Mouse (Mus musculus): ENCODE data around the gene Gm11361. TPM values are rescaled to one million over a fixed set of nuclear protein-coding genes. Genes with fewer than 3 reads are reported as not detected.

The Gm11361 gene
- polyA plus RNA-seq (2014; fragmentation: Nextera tagmentation; extraction: Ambion mirVana), result 0.92 and 2.8 TPM in 2 replicates

GRCm38 (mm10) chr13:28257228-28257627 is at the start of gene Gm11361:
Gene Gm11361 (plus strand): TSS chr13:28257528.
- ATAC-seq (ENCODE audit: insufficient read depth, low FRiP score, low TSS enrichment), result no peak
- H3K9me3 ChIP-seq (ENCODE audit: control insufficient read depth, low read length), result no peaks in the 10 kb centered on the region

DNA sequence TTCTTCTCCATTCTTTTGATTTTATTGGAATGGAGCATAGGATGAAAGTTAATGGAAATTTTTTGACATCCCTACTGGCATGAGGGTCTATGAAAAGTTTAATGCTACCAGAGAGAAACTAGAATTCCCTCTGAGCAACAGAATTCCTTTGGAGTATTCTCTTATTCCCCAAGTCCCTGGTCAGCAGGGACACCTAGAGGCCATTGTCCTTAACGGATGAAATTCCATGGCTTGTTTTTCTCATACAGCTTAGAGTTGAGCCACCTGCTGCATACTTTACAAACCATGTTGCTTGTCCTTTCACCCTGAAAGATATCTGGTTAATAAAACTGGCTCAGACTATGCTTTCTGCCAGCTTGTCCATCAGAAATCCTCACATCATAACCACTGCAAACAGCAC is 7.1 kb downstream of the Gm11361 start:
- 13% methylated on average over 1 of the region's 1 CpGs for WGBS
- no peak for ATAC-seq (ENCODE audit: insufficient read depth, low FRiP score, low TSS enrichment)

More at GRCm38 (mm10) chr13:28257228-28257627, at the start of gene Gm11361:
- Histone ChIP-seq H3K27me3 (ENCODE audit: control insufficient read depth, insufficient read depth, low read length) (no peaks in the 10 kb centered on the region), H3K4me3 (ENCODE audit: low read depth, low read length) (no peak within 1 kb of the TSS), H3K9ac (ENCODE audit: low read length) (no peak within 1 kb of the TSS), H3K4me1 (ENCODE audit: control insufficient read depth, insufficient read depth, low read length) (no peaks in the 10 kb centered on the region), H3K4me2 (ENCODE audit: low read depth) (no peak within 1 kb of the TSS), H3K36me3 (ENCODE audit: control insufficient read depth, insufficient read depth, low read length) (no peaks in the 10 kb centered on the region), H3K27ac (ENCODE audit: low read depth, low read length) (no peak within 1 kb of the TSS)
- WGBS, result 89% methylated on average over 3 of the region's 3 CpGs
- DNase-seq (ENCODE audit: low spot score), result no peak

GRCm38 (mm10) chr13:28287368-28287767 is 30.0 kb downstream of the Gm11361 start:
- Histone ChIP-seq H3K27ac (ENCODE audit: low read depth, low read length) (no peak overlapping the region), H3K4me1 (ENCODE audit: control insufficient read depth, insufficient read depth, low read length) (no peaks in the 10 kb centered on the region), H3K4me3 (ENCODE audit: low read depth, low read length) (no peak overlapping the region), H3K36me3 (ENCODE audit: control insufficient read depth, insufficient read depth, low read length) (no peaks in the 10 kb centered on the region), H3K9me3 (ENCODE audit: control insufficient read depth, low read length) (no peaks in the 10 kb centered on the region), H3K27me3 (ENCODE audit: control insufficient read depth, insufficient read depth, low read length) (no peaks in the 10 kb centered on the region), H3K9ac (ENCODE audit: low read length) (no peak overlapping the region), H3K4me2 (ENCODE audit: low read depth) (no peak overlapping the region)
- DNase-seq (ENCODE audit: low spot score), result no peak
- 92% methylated on average over 3 of the region's 3 CpGs for WGBS
- ATAC-seq (ENCODE audit: insufficient read depth, low FRiP score, low TSS enrichment), result no peak

More for the DNA sequence above, 7.1 kb downstream of the Gm11361 start:
- no peaks in the 10 kb centered on the region for H3K4me1 ChIP-seq (ENCODE audit: control insufficient read depth, insufficient read depth, low read length)
- no peak overlapping the region for H3K27ac ChIP-seq (ENCODE audit: low read depth, low read length)
- DNase-seq (ENCODE audit: low spot score), result no peak
- no peaks in the 10 kb centered on the region for H3K9me3 ChIP-seq (ENCODE audit: control insufficient read depth, low read length)
- no peak overlapping the region for H3K4me2 ChIP-seq (ENCODE audit: low read depth)
- no peaks in the 10 kb centered on the region for H3K27me3 ChIP-seq (ENCODE audit: control insufficient read depth, insufficient read depth, low read length)
- no peak overlapping the region for H3K9ac ChIP-seq (ENCODE audit: low read length)
- H3K36me3 ChIP-seq (ENCODE audit: control insufficient read depth, insufficient read depth, low read length), result no peaks in the 10 kb centered on the region
- no peak overlapping the region for H3K4me3 ChIP-seq (ENCODE audit: low read depth, low read length)

DNA sequence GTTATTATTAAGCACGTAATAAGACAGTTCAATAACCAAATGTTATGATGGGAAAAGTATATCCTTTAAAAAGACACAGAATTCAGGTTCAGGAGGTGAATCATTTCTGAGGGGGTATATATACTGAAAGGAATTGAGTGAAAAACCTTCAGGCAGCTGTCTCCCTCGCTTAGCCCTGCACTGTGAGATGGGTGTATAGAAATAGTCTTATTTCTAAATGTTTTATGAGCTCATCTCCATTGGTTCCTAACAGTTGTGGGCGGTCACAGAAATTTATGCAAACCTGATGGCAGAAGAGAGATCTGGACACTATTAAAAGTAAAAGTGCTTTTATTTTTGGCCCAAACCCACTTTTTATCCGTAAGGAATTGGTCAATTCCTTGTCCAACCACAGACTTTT is 36.9 kb downstream of the Gm11361 start:
- WGBS, result 67% methylated on average over 4 of the region's 4 CpGs
- Histone ChIP-seq H3K4me3 (ENCODE audit: low read depth, low read length) (no peak overlapping the region), H3K9ac (ENCODE audit: low read length) (no peak overlapping the region), H3K4me1 (ENCODE audit: control insufficient read depth, insufficient read depth, low read length) (0 out of 2 replicates have a peak, but pooled peaks cover 2% of the 10 kb centered on the region), H3K36me3 (ENCODE audit: control insufficient read depth, insufficient read depth, low read length) (no peaks in the 10 kb centered on the region), H3K27ac (ENCODE audit: low read depth, low read length) (no peak overlapping the region), H3K9me3 (ENCODE audit: control insufficient read depth, low read length) (no peaks in the 10 kb centered on the region), H3K27me3 (ENCODE audit: control insufficient read depth, insufficient read depth, low read length) (no peaks in the 10 kb centered on the region), H3K4me2 (ENCODE audit: low read depth) (no peak overlapping the region)
- DNase-seq (ENCODE audit: low spot score) (no peak), ATAC-seq (ENCODE audit: insufficient read depth, low FRiP score, low TSS enrichment) (no peak)

DNA sequence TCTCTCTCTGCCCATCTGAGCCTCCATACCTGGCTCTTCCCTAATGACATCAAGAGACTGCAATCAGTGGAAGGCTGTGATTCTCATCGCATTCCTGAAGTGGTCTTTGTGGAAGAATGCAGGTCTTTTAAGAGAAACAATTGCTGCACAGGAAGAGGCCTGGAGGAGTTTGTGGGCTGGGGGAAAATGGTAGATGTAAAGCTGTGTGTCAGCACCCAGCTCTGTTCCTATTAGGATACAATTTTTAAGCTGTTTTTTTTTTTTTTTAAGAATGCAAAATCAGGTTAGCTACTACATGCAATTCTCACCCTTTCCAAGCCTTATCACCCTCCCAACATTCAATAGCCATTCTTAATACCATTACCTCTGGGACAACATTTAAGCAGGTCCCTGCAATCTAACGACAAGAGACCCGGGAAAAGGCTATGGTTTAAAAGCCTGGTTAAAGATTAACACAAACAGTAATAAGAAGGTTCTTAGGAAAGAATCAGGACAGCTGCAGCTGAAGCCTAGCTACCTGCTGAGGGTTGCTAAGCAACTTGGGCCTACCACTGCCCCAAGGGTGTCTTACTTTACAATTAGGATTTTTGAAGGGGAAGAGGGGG is 37.5 kb downstream of the Gm11361 start:
- Histone ChIP-seq H3K4me2 (ENCODE audit: low read depth) (no peak overlapping the region), H3K9ac (ENCODE audit: low read length) (no peak overlapping the region), H3K4me1 (ENCODE audit: control insufficient read depth, insufficient read depth, low read length) (0 out of 2 replicates have a peak, but pooled peaks cover 2% of the 10 kb centered on the region), H3K27me3 (ENCODE audit: control insufficient read depth, insufficient read depth, low read length) (no peaks in the 10 kb centered on the region), H3K36me3 (ENCODE audit: control insufficient read depth, insufficient read depth, low read length) (no peaks in the 10 kb centered on the region), H3K9me3 (ENCODE audit: control insufficient read depth, low read length) (no peaks in the 10 kb centered on the region), H3K27ac (ENCODE audit: low read depth, low read length) (no peak overlapping the region; the same call in 1 of the 2 replicates), H3K4me3 (ENCODE audit: low read depth, low read length) (no peak overlapping the region)
- peak; percentile 71 for ATAC-seq (ENCODE audit: insufficient read depth, low FRiP score, low TSS enrichment)
- peak; percentile 36 for DNase-seq (ENCODE audit: low spot score)
- 6% methylated on average over 3 of the region's 3 CpGs for WGBS

DNA sequence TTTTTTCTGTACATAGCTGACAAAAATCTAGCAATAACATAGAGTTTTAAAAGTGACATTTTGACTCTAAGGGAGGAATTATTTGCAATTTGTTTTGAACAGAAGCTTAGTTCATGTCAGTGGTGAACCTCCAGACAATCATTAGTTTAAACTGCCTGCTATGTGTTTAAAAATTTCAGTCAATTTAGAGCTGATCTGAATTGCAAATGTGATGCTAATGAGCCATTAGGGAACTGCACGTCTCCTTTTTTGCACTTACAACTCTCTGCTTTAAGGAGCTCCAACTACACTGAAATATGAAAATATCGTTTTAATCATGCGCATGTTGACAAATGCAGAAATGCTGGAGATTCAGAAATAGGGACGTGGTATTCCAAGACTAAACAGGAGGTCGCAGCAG is 38.2 kb downstream of the Gm11361 start:
- Histone ChIP-seq H3K27me3 (ENCODE audit: control insufficient read depth, insufficient read depth, low read length) (no peaks in the 10 kb centered on the region), H3K4me1 (ENCODE audit: control insufficient read depth, insufficient read depth, low read length) (0 out of 2 replicates have a peak, but pooled peaks cover 2% of the 10 kb centered on the region), H3K27ac (ENCODE audit: low read depth, low read length) (no peak overlapping the region), H3K4me3 (ENCODE audit: low read depth, low read length) (no peak overlapping the region), H3K9me3 (ENCODE audit: control insufficient read depth, low read length) (no peaks in the 10 kb centered on the region), H3K9ac (ENCODE audit: low read length) (no peak overlapping the region), H3K4me2 (ENCODE audit: low read depth) (no peak overlapping the region), H3K36me3 (ENCODE audit: control insufficient read depth, insufficient read depth, low read length) (no peaks in the 10 kb centered on the region)
- DNase-seq (ENCODE audit: low spot score), result no peak
- 48% methylated on average over 5 of the region's 5 CpGs for WGBS
- no peak for ATAC-seq (ENCODE audit: insufficient read depth, low FRiP score, low TSS enrichment)

DNA sequence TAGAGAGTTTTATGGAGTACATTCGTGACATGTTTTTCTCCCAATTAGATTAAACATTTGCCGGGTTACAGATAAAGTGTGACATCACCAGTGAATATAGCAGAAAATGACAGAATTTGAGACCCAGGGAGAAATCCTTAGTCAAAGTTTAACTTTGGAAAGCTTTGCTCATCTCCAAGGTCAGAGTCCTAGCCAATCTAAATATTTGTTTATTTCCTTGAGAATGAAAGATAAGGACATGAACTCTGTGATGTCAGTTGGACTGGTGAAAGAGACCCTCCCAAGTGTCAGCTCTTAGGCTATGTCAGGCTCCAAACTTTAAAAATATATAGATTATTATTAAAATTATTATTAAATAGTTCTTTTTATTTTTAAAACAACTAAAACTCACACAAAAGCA is 39.8 kb downstream of the Gm11361 start:
- no peaks in the 10 kb centered on the region for H3K36me3 ChIP-seq (ENCODE audit: control insufficient read depth, insufficient read depth, low read length)
- H3K27ac ChIP-seq (ENCODE audit: low read depth, low read length), result no peak overlapping the region
- no peak overlapping the region for H3K4me2 ChIP-seq (ENCODE audit: low read depth)
- WGBS, result 88% methylated on average over 2 of the region's 2 CpGs
- no peaks in the 10 kb centered on the region for H3K27me3 ChIP-seq (ENCODE audit: control insufficient read depth, insufficient read depth, low read length)
- DNase-seq (ENCODE audit: low spot score), result no peak
- H3K9me3 ChIP-seq (ENCODE audit: control insufficient read depth, low read length), result no peaks in the 10 kb centered on the region
- H3K4me1 ChIP-seq (ENCODE audit: control insufficient read depth, insufficient read depth, low read length), result 0 out of 2 replicates have a peak, but pooled peaks cover 2% of the 10 kb centered on the region
- H3K4me3 ChIP-seq (ENCODE audit: low read depth, low read length), result no peak overlapping the region
- H3K9ac ChIP-seq (ENCODE audit: low read length), result no peak overlapping the region
- ATAC-seq (ENCODE audit: insufficient read depth, low FRiP score, low TSS enrichment), result no peak

- 74% methylated on average over 2 of the region's 2 CpGs for WGBS
- ATAC-seq (ENCODE audit: insufficient read depth, low FRiP score, low TSS enrichment) (no peak), DNase-seq (ENCODE audit: low spot score) (no peak)
- no peaks in the 10 kb centered on the region for H3K36me3 ChIP-seq (ENCODE audit: control insufficient read depth, insufficient read depth, low read length)
- H3K4me1 ChIP-seq (ENCODE audit: control insufficient read depth, insufficient read depth, low read length), result 0 out of 2 replicates have a peak, but pooled peaks cover 2% of the 10 kb centered on the region
- no peak overlapping the region for H3K4me2 ChIP-seq (ENCODE audit: low read depth)
- no peaks in the 10 kb centered on the region for H3K27me3 ChIP-seq (ENCODE audit: control insufficient read depth, insufficient read depth, low read length)
- H3K9ac ChIP-seq (ENCODE audit: low read length), result no peak overlapping the region
- H3K4me3 ChIP-seq (ENCODE audit: low read depth, low read length), result no peak overlapping the region
- no peak overlapping the region for H3K27ac ChIP-seq (ENCODE audit: low read depth, low read length)
- no peaks in the 10 kb centered on the region for H3K9me3 ChIP-seq (ENCODE audit: control insufficient read depth, low read length)
Observed at GRCm38 (mm10) chr13:28297577-28297976, 40.2 kb downstream of the Gm11361 start.
